Mouse (Mus musculus) liver, embryonic 15.5 days (tissue): ENCODE measurements around the gene Tcf7l2. TPM values are rescaled to one million over a fixed set of nuclear protein-coding genes. Genes with fewer than 3 reads are reported as not detected.

Source experiments
- ATAC-seq: fragments of 200-750 bp; cut with Nextera tagmentation; 2 replicates; pipeline ENCODE4 v1.8.0; 2017; ENCODE audit warnings: moderate number of reproducible peaks, mild to moderate bottlenecking, moderate library complexity; ENCODE audit not compliant: insufficient read depth
- H3K27ac ChIP-seq: fragments of 300-500 bp; sonication (generic); replicated peaks from 2 replicates; pipeline ENCODE4 v1.5.1; 2015; ENCODE audit warnings: mild to moderate bottlenecking, inconsistent platforms
- H3K27me3 ChIP-seq: fragments of 300-500 bp; sonication (generic); 2 replicates; pipeline ENCODE4 v1.6.1; 2015; ENCODE audit warnings: mild to moderate bottlenecking, inconsistent platforms
- H3K36me3 ChIP-seq: fragments of 300-500 bp; sonication (generic); replicated peaks from 2 replicates; pipeline ENCODE4 v1.6.1; 2015; ENCODE audit warnings: moderate library complexity, mild to moderate bottlenecking, inconsistent platforms
- H3K4me1 ChIP-seq: fragments of 300-500 bp; sonication (generic); replicated peaks from 2 replicates; pipeline ENCODE4 v1.6.1; 2015; ENCODE audit warnings: inconsistent platforms
- H3K4me2 ChIP-seq: fragments of 300-500 bp; sonication (generic); 2 replicates; pipeline ENCODE4 v1.6.1; 2015; ENCODE audit warnings: moderate library complexity, mild to moderate bottlenecking, inconsistent platforms
- H3K4me3 ChIP-seq: fragments of 300-500 bp; sonication (generic); replicated peaks from 2 replicates; pipeline ENCODE4 v1.5.1; 2015; ENCODE audit warnings: mild to moderate bottlenecking, inconsistent platforms
- H3K9ac ChIP-seq: fragments of 300-500 bp; sonication (generic); 2 replicates; pipeline ENCODE4 v1.6.1; 2015; ENCODE audit warnings: moderate library complexity, mild to moderate bottlenecking, inconsistent platforms
- H3K9me3 ChIP-seq: fragments of 300-500 bp; sonication (generic); replicated peaks from 2 replicates; pipeline ENCODE4 v1.6.1; 2016; ENCODE audit warnings: inconsistent platforms
- WGBS: fragments of 180-500 bp; shearing (Covaris S2); methylation state at CpG from one replicate; pipeline ENCODE4 v1.1.7; 2015; ENCODE audit warnings: mixed read lengths; ENCODE audit not compliant: insufficient replicate concordance; 5-methylcytosine and 5-hydroxymethylcytosine counted together
- polyA plus RNA-seq: library from polyadenylated mRNA; unstranded; fragments of >200 nt; fragmentation: Nextera tagmentation; extraction: Ambion mirVana; gene quantifications from 2 replicates; pipeline ENCODE4 v1.2.1, GENCODE M21; 2015

Gene Tcf7l2
- polyA plus RNA-seq, 1 experiment from 2014 or later, result 19.3 TPM

- Histone ChIP-seq H3K4me2 (no peak overlapping the region), H3K36me3 (no peaks in the 10 kb centered on the region), H3K4me3 (no peak overlapping the region), H3K4me1 (peaks cover 2% of the 10 kb centered on the region; the same call in 1 of the 2 replicates), H3K9me3 (no peaks in the 10 kb centered on the region), H3K9ac (no peak overlapping the region), H3K27me3 (no peaks in the 10 kb centered on the region), H3K27ac (no peak overlapping the region)
- ATAC-seq, result no peak
- WGBS, result 68% methylated on average over 6 of the region's 6 CpGs
Observed at GRCm38 (mm10) chr19:55706806-55707205, 34.8 kb upstream of the Tcf7l2 start.

DNA sequence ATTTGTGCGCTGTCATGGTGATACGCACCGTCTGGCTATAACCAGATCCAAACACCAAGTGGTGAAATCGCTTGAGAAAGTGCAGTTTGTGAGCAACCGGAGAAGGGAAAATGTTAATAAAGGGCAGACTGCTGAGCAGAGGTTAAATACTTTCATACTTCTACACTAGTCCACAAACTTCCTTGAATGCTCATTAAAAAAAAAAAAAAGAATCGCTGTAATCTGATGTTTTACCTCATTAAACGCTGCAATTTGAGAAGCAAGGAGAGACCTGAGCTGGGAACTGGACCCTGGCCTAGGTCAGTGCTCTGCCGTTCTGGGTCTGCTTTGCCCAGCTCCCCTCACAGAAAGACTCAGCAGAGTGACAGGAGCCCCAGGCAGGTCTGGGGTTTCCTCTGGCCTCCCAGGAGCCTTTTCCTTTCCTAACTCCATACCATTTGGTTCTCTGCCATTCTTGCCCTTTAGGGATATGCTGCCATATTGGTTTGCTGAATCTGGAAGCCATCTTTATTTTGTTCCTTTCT is 33.5 kb upstream of the Tcf7l2 start:
- no peaks in the 10 kb centered on the region for H3K4me1 ChIP-seq
- peaks cover 3% of the 10 kb centered on the region; the same call in 1 of the 2 replicates for H3K27me3 ChIP-seq
- no peaks in the 10 kb centered on the region for H3K36me3 ChIP-seq
- 71% methylated on average over 8 of the region's 8 CpGs for WGBS
- no peak overlapping the region for H3K9ac ChIP-seq
- H3K27ac ChIP-seq, result no peak overlapping the region
- ATAC-seq, result no peak
- no peaks in the 10 kb centered on the region for H3K9me3 ChIP-seq
- no peak overlapping the region for H3K4me3 ChIP-seq
- no peak overlapping the region for H3K4me2 ChIP-seq

- ATAC-seq, result no peak
- Histone ChIP-seq H3K4me3 (no peak overlapping the region), H3K9ac (no peak overlapping the region), H3K9me3 (no peaks in the 10 kb centered on the region), H3K27ac (no peak overlapping the region), H3K4me1 (no peaks in the 10 kb centered on the region), H3K4me2 (no peak overlapping the region), H3K36me3 (no peaks in the 10 kb centered on the region), H3K27me3 (peaks cover 3% of the 10 kb centered on the region; the same call in 1 of the 2 replicates)
- WGBS, result 56% methylated on average over 5 of the region's 5 CpGs
Observed at GRCm38 (mm10) chr19:55710841-55711240, 30.8 kb upstream of the Tcf7l2 start.

DNA sequence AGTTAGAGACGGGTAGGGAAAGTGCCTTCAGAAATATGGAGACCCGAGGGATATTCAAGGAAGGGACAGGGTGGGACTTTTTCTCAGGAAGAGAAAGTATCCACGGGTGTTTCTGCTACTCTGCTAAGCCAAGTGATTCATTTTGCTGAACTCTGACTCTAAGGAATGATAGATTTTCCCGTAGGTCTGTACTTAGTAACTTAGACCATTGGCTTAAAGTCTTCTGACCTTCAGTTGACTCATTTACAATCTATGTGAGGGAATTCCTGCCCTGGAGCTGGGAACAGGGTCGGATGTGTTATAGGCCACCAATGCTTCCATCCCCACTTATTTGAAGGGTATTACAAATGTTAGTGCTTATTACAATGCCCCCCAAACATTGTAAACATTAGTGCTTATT is 29.9 kb upstream of the Tcf7l2 start:
- Histone ChIP-seq H3K9me3 (no peaks in the 10 kb centered on the region), H3K4me3 (no peak overlapping the region), H3K9ac (no peak overlapping the region), H3K27me3 (peaks cover 3% of the 10 kb centered on the region; the same call in 1 of the 2 replicates), H3K36me3 (no peaks in the 10 kb centered on the region), H3K4me1 (no peaks in the 10 kb centered on the region), H3K27ac (no peak overlapping the region), H3K4me2 (no peak overlapping the region)
- WGBS, result 67% methylated on average over 5 of the region's 5 CpGs
- ATAC-seq, result no peak

DNA sequence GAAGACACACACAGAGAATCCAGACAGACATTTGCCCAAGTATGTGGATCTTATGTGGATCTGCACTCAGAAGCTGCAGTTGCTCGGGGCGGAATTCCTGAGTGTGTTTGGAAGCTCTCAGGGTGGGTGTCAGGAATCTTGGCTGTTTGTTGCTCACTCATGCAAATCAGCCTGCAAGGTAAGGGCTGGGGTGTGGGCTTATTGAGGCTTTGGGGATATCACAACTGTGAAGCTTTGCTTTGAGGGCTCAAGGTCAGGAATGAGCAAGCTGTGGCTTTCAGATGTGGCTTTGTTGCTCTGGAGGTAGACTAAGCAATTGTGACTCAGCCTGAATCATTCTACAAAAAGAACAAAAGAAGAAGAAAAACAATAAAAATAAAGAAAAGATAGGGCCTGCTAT is 28.9 kb upstream of the Tcf7l2 start:
- H3K4me3 ChIP-seq, result no peak overlapping the region
- H3K4me1 ChIP-seq, result no peaks in the 10 kb centered on the region
- no peaks in the 10 kb centered on the region for H3K9me3 ChIP-seq
- no peak overlapping the region for H3K27ac ChIP-seq
- no peaks in the 10 kb centered on the region for H3K36me3 ChIP-seq
- no peak overlapping the region for H3K4me2 ChIP-seq
- peaks cover 3% of the 10 kb centered on the region; the same call in 1 of the 2 replicates for H3K27me3 ChIP-seq
- WGBS, result 77% methylated on average over 2 of the region's 2 CpGs
- no peak for ATAC-seq
- H3K9ac ChIP-seq, result no peak overlapping the region

DNA sequence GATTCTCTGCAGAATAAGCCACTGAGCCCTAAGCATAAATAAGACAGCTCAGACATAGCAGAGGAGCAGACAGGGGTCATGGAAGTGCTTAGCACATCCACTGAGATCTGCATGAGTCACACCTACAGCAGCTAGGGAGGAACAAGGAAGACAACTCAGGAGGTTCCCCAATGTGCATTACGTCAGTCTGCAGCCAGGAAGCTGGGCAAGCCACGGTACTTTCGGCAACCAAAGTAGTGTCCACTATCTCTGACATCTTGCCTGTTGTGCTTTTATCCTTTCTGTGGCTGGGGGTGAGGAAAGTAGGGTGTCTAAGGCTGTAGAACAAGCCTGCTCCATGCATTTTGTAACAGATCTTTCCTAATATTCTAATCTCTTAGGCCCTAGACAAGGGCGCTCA is 27.6 kb upstream of the Tcf7l2 start:
- H3K27ac ChIP-seq, result no peak overlapping the region
- no peak for ATAC-seq
- WGBS, result 37% methylated on average over 4 of the region's 4 CpGs
- no peaks in the 10 kb centered on the region for H3K4me1 ChIP-seq
- H3K27me3 ChIP-seq, result peaks cover 3% of the 10 kb centered on the region; the same call in 1 of the 2 replicates
- H3K9me3 ChIP-seq, result no peaks in the 10 kb centered on the region
- H3K4me2 ChIP-seq, result no peak overlapping the region
- H3K4me3 ChIP-seq, result no peak overlapping the region
- no peaks in the 10 kb centered on the region for H3K36me3 ChIP-seq
- no peak overlapping the region for H3K9ac ChIP-seq

- WGBS, result 45% methylated on average over 3 of the region's 3 CpGs
- H3K27ac ChIP-seq, result no peak overlapping the region
- no peak for ATAC-seq
Observed at GRCm38 (mm10) chr19:55714665-55715064, 27.0 kb upstream of the Tcf7l2 start.

DNA sequence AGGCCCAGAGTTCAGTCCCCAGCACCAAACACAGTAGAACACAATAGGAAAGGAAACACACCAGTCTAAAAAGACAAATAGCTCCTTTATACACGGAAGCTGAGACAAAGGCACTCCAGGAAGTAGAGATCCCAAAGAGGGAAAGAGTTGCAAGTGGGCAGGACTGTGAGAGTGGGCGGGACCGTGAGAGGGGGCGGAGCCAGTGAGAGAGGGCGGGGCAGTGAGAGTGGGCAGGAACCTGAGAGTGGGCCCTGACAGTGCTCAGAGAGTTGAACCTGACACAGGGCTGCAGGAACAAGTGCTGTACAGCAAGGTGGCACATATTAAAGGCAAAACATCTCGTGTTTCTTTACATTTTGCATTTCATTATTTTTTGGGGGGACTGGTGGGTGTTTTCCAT is 22.5 kb upstream of the Tcf7l2 start:
- 67% methylated on average over 6 of the region's 6 CpGs for WGBS
- Histone ChIP-seq H3K27me3 (no peaks in the 10 kb centered on the region), H3K36me3 (no peaks in the 10 kb centered on the region), H3K9me3 (no peaks in the 10 kb centered on the region), H3K9ac (no peak overlapping the region), H3K4me3 (no peak overlapping the region), H3K4me2 (no peak overlapping the region), H3K4me1 (peaks cover 6% of the 10 kb centered on the region; the same call in 1 of the 2 replicates), H3K27ac (no peak overlapping the region)
- no peak for ATAC-seq

More at GRCm38 (mm10) chr19:55714665-55715064, 27.0 kb upstream of the Tcf7l2 start:
- no peaks in the 10 kb centered on the region for H3K36me3 ChIP-seq
- no peaks in the 10 kb centered on the region for H3K9me3 ChIP-seq
- no peak overlapping the region for H3K9ac ChIP-seq
- H3K27me3 ChIP-seq, result peaks cover 3% of the 10 kb centered on the region; the same call in 1 of the 2 replicates
- H3K4me1 ChIP-seq, result peaks cover 1% of the 10 kb centered on the region; the same call in 1 of the 2 replicates
- no peak overlapping the region for H3K4me2 ChIP-seq
- no peak overlapping the region for H3K4me3 ChIP-seq

GRCm38 (mm10) chr19:55719524-55720408 is 21.9 kb upstream of the Tcf7l2 start:
- Histone ChIP-seq H3K4me2 (no peak overlapping the region), H3K27ac (no peak overlapping the region), H3K9me3 (no peaks in the 10 kb centered on the region), H3K36me3 (no peaks in the 10 kb centered on the region), H3K4me1 (peaks cover 6% of the 10 kb centered on the region; the same call in 1 of the 2 replicates), H3K4me3 (no peak overlapping the region), H3K9ac (no peak overlapping the region), H3K27me3 (no peaks in the 10 kb centered on the region)
- WGBS, result 70% methylated on average over 20 of the region's 20 CpGs
- no peak for ATAC-seq

DNA sequence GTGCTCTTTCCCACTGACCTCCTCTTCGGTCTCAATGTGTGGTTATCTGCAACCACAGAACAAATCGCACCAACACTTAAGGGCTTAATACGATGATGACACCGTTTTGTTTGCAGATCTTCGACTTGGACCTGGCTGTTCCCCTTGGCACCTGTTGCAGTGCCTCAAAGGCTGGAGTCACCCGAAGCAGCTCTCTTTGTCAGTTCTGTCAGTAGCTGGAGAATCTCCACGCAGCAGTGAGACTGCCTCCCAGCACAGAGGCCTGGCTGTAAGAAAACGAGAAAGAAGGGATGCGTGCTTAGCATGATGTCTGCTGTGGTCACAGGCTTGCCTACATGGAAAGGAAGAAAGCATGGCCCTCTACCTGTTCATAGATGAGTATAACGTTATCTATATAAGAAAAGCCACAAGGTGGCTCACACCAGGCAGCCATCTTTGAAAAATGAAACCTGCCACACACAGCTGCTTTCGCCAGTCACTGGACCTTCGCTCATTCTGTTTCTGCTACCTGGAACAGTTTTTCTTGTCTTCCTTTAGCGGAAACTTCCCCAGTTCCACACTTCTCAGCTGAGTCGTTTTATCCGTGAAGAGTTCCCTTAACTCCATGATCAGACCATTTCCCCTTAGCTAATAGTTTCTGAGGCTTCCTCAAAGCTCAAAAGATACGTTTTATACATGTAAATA is 21.1 kb upstream of the Tcf7l2 start:
- H3K9ac ChIP-seq, result no peak overlapping the region
- 61% methylated on average over 16 of the region's 16 CpGs for WGBS
- ATAC-seq, result no peak
- H3K36me3 ChIP-seq, result no peaks in the 10 kb centered on the region
- no peak overlapping the region for H3K4me3 ChIP-seq
- H3K4me1 ChIP-seq, result peaks cover 6% of the 10 kb centered on the region; the same call in 1 of the 2 replicates
- H3K27ac ChIP-seq, result no peak overlapping the region
- H3K4me2 ChIP-seq, result no peak overlapping the region
- H3K9me3 ChIP-seq, result no peaks in the 10 kb centered on the region
- H3K27me3 ChIP-seq, result no peaks in the 10 kb centered on the region

DNA sequence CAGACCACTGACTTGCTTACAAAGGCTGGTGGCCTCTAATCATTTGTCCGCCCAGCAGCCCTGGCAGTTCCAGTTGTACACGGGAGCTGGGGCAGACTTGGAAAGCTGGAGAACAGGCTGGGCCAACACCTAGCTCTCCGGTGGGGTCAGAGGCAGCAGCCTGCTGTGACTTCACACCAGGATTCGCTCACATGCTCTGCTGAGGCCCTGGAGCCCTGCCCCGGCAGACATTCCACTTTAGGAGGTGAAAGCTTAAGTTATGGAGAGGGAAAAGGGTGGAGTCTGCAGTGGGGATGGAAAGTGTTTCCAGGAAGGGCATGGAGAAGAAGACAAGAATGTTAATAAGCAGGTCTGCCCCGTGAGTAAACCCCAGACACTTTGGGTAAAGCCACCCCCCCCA is 19.2 kb upstream of the Tcf7l2 start:
- no peak overlapping the region for H3K4me3 ChIP-seq
- no peaks in the 10 kb centered on the region for H3K9me3 ChIP-seq
- no peaks in the 10 kb centered on the region for H3K36me3 ChIP-seq
- H3K4me1 ChIP-seq, result peaks cover 6% of the 10 kb centered on the region; the same call in 1 of the 2 replicates
- H3K9ac ChIP-seq, result no peak overlapping the region
- no peaks in the 10 kb centered on the region for H3K27me3 ChIP-seq
- no peak overlapping the region for H3K27ac ChIP-seq
- no peak for ATAC-seq
- WGBS, result 41% methylated on average over 6 of the region's 6 CpGs
- H3K4me2 ChIP-seq, result no peak overlapping the region
